Mouse (Mus musculus): ENCODE measurements around the gene Mphosph8.

The Mphosph8 gene

GRCm38 (mm10) chr14:56667969-56668802, at the start of gene Mphosph8:
Gene Mphosph8 (plus strand): TSS chr14:56668248.
- peak; percentile 100 for DNase-seq (ENCODE audit: low spot score in 2 of 2)

DNA sequence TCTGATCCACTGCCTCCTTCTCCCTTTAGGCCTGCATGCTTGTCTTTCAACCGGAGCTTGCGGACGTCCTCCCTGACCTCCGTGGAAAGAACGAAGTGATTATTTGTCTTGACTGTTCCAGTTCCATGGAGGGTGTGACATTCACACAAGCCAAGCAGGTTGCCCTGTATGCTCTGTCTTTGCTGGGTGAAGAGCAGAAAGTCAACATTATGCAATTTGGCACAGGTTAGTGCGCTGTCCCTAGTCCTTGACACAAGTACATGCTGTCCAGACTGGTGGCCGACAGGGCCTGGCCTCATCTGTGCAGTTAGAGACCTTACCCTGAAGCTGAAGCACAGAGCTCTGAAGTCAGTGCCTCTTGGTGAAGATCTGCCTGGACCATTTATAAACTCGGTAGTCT, 47.6 kb upstream of the Mphosph8 start:
- no peak for DNase-seq (ENCODE audit: low spot score in 2 of 2)

DNA sequence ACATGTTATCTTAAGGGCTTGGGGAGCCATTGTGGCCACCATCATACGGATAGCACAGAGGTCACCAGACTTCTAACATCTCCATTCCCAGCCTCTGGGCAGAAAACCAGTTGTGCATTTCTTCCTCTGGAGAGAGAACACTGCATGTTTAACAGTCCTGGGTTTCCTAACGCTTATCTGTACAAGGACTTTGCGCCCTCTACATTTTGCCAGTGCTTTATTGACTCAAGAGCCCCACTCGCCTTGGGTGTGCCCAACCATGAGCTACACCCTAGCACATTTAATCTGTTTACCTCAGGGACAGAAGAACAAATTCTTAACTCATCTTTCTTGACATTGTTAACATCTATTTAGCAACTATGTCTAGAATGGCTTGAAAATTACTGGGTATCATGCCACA, 41.8 kb upstream of the Mphosph8 start:
- no peak for DNase-seq (ENCODE audit: low spot score in 2 of 2)

DNA sequence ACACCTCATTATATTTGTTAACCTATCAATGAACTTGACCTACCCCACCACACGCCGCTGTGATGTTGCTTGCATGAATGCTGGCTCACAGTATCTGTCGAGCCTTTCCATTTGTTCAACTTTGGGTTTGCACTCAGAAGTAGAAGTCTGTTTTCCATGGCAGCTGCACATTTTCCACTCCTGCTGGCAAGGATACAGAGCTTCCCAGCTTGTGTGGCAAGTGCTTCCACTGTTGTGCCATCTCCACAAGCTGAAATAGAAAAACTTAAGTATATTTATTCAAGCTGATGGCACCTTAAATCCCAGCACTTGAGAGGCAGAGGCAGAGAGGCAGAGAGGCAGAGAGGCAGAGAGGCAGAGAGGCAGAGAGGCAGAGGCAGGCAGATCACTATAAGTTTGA, 39.7 kb upstream of the Mphosph8 start:
- peak; percentile 70 to 77 for DNase-seq (ENCODE audit: low spot score in 2 of 2)

DNA sequence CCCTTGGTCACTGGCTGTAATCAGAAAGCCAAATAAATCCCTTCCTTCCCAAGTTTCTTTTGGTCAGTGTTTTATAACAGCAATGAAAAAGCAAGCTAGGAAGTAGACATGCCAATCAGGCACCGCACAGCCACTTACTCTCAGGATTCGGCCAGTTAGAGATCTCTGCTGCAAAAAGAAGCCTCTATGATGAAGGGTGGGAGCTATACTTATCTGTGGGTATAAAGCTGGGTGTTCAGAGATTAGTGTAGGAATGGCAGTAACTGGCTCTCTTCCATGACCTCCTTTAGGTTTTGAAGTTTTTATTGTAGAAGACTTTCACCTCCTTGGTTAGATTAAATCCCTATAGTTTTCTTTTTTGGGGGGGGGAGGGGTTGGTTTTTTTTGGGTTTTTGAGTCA, 36.9 kb upstream of the Mphosph8 start:
- DNase-seq (ENCODE audit: low spot score in 2 of 2), result no peak

- peak in 1 of 2 experiments; percentile 24 for DNase-seq (ENCODE audit: low spot score in 2 of 2)
These were observed 20.8 kb upstream of the Mphosph8 start for GRCm38 (mm10) chr14:56647206-56647605.

- DNase-seq (ENCODE audit: low spot score in 2 of 2), result no peak
These were observed 18.6 kb upstream of the Mphosph8 start for GRCm38 (mm10) chr14:56649448-56649847.

DNA sequence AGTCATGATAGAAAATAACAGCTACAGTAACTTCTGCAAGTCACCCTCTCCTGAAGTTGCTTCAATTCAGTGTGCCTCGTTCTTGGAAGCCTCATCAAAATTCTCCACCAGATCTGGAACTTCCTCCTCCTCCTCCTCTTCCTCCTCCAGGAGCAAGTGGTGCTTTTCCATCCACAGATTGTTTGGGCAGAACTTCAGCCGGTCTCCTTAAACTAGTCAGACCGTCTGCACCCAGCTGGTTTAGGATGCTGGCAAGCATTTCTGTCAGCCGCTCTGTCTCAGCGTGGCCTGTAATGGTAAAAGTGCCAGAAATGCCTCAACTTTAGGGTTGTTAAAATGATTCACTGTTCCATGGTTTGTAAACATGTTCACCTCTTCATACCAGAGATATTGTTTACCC, 2.4 kb upstream of the Mphosph8 start:
- no peak for DNase-seq (ENCODE audit: low spot score in 2 of 2)

- no peak for DNase-seq (ENCODE audit: low spot score in 2 of 2)
These were observed 1.1 kb upstream of the Mphosph8 start for GRCm38 (mm10) chr14:56666909-56667308.

DNA sequence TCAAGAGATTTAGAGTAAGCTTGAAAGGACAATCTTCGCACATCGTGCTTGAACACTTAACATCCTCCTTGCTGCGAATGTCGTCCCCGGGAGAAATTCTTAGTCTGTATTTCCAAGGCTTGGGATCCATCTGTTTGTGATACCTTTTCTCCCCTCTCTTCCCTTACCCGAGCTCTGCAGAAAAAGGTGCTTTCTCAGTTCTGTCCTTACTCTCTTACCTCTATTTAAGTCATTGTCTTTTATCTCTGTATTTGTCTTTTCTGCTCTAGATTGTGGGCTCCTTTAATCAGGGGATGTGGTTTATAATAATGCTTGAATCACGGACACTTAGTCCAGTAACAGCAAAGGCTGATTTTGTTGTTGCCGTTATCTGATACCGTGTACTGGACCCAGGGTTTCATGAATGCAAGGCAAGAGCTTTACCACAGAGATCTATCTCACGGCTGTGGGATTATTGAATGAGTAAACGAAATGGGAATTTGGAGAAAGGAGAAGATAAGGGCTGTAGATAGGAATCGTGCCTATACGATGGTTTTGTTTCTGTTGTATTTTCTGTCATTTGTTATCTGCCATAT, 1.1 kb downstream of the Mphosph8 start:
- DNase-seq (ENCODE audit: low spot score in 2 of 2), result no peak

DNA sequence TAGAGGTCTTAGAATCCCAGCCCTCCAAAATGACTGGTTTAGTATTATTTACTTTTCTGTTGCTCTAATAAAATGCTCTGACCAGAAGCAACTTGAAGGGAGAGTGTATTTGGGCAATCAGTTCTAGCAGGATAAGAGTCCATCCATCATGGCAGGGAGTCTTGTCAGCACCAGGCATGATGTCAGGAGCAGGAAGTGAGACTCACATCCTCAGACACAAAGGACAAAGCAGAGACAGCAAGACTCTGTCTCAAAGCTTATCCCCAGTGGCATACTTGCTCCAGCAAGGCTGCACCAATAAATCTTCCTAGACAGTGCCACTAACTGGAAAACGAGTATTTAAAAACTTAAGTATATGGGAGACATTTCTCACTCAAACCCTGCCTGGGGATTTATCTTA, 17.4 kb downstream of the Mphosph8 start:
- no peak for DNase-seq (ENCODE audit: low spot score in 2 of 2)

- DNase-seq (ENCODE audit: low spot score in 2 of 2), result no peak
These were observed 21.1 kb downstream of the Mphosph8 start for GRCm38 (mm10) chr14:56689116-56689515.

DNA sequence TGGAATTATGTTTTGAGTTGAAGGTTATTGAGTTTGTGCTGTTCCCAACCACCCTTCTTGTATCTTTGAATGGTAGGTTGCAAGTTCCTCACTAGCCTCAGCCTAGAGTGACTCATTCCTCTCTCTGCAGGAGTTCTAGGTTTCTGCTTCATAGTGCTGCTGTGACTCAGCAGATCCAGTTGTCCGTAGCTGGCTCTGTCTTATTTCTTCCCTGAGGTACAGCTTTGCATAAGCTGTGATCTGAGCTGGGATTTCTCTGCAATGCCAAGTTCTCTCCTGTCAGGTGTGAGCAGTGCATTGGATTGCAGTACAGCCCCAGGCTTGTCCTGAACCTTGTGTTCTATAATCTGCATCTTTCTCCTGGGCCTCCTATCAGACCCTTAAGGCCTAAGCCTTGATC, 21.7 kb downstream of the Mphosph8 start:
- no peak for DNase-seq (ENCODE audit: low spot score in 2 of 2)

GRCm38 (mm10) chr14:56695495-56695894, 27.4 kb downstream of the Mphosph8 start:
- DNase-seq (ENCODE audit: low spot score in 2 of 2), result no peak

DNA sequence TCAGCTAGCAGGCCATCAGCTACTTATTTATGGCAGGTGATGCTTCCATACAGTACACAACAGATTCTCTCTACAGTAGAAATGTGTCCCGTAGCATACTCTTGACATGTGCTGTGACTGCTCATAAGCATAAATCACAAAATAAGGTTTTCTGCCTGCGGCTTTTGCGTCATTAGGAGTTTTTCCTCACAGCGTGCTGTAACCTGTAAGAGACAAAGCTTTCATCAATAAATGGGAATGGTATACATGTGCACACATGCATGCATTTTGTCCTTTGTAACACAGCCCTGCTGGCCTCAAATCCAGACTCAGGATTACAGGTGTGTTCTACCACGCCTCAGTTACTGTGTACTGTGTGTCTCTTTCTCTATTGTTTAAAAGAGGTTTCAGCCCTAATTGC, 29.8 kb downstream of the Mphosph8 start:
- DNase-seq (ENCODE audit: low spot score in 2 of 2), result no peak

DNA sequence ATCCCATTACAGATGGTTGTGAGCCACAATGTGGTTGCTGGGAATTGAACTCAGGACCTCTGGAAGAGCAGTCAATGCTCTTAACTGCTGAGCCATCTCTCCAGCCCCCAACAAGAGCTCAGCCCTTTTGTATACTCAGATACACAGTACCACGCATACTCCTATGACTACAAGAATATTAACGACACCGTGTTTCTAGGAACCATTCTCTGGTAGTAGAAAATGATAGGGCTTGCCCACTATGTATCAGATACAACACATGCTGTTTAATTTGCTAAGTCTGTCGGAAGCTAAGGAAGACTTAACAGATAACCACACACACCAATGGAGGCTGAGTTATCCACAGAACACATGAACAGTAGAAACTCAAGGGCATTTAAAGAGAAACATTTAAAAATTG, 34.6 kb downstream of the Mphosph8 start:
- no peak for DNase-seq (ENCODE audit: low spot score in 2 of 2)

DNA sequence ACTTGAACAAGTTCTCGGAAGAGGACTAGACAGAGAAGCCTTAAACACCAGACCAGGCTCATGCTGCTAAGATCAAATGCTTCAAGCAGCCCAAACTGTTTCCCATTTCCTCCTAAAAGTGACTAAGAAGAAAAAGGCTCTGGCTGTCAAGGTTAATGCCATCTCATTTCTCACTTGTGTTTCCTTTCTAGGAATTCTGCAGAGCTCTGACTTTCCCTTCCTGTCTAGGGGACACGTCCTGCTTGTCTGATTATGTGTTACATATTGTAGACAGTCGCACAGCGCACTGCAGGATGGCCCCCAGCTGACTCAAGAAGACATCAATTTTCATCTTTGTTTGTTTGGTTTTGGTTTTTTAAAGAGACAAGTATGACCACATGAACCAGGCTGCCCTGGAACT, 37.6 kb downstream of the Mphosph8 start:
- no peak for DNase-seq (ENCODE audit: low spot score in 2 of 2)

DNA sequence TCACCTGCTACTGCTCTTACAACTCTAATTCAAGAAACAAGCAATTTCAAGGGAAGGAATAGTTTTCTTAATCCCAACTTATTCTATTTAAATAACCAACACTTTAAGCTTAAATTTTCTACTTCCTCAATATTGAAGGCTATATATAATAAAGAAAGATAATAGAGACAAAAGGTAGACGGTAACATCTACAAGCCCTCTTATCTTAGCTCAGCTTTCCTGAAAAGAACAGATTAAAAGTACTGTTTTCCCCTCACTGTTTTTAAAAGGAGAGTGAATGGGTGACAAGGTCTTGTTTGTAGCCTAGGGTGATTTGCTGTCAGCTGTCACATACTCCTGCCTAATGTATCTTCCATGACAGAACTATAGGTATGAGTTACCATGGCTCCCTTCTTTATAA, 58.4 kb downstream of the Mphosph8 start:
- DNase-seq (ENCODE audit: low spot score in 2 of 2), result no peak

- no peak for DNase-seq (ENCODE audit: low spot score in 2 of 2)
These were observed 72.1 kb downstream of the Mphosph8 start for GRCm38 (mm10) chr14:56740175-56740574.
